Mouse (Mus musculus) thymus, postnatal 10 days (tissue): ENCODE measurements at regions not wholly inside any gene's neighbourhood (a gene's known extent, or its start where the extent isn't known, plus 50 kb on each side); places are given as distances from the start of the nearest gene placed in this dataset.

ENCODE experiments used
- DNase-seq, 2 experiments: peaks; one replicate each; pipeline ENCODE4 v3.0.0; 2021; ENCODE audit warnings: low spot score in 2 of 2

GRCm38 (mm10) chr8:75353786-75354185, 52.6 kb downstream of the Gm10358 start:
- DNase-seq: no peak

DNA sequence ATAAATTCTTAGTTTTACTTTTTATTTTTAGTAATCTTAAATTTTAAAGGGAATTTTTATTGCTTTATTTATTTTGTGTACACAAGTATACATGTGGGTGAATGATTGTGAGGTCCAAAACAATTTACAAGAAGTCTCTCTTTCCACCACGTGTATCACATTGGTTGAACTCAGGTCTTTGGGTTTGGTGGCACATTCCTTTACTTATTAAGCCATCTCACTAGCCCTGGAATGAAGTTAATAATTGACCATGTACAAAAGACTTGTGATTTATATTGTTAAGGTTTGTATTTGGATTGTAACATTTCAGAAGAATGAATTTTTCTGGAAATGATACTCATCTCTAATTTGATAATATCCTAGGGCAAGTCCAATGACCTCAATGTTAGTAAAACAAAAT, 56.2 kb downstream of the Gm10358 start:
- no peak for DNase-seq

DNA sequence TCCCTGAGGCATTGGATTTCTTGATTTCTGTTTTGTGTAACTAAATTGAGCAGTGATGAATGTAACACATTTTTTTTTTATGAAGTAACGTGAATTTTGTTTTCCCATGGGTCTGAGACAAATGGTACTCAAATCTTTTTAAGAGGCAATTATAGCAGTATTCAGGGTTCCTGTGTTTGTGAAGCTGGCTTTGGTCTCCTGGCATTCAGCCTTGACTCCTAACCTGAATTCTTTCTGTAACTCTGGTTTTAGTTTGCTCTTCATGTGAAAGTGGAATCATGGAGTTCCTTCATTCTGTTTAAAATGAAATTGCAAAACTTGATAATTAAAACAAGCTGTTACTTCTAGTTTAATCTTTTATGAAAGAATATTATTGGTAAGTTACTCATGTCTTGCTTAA, 58.3 kb downstream of the Gm10358 start:
- no peak for DNase-seq

DNA sequence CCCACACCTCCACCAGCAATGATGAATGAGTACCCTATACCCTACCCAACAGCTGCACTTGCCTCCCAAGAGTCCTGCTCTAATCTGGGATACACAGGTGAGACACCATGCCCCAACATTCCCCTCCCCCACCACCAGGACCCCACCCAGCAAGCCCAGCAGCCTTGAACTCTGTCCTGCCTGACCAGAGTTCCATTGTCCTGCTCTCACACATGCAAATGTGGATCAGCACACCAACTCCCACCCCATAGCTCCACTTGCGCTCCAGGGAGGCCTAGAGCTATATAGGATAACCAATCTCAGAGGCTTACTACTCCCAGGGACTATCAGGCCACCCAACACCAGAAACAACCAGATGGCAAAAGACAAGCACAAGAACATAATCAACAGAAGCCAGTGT, 85.8 kb downstream of the Gm10358 start:
- DNase-seq: no peak

DNA sequence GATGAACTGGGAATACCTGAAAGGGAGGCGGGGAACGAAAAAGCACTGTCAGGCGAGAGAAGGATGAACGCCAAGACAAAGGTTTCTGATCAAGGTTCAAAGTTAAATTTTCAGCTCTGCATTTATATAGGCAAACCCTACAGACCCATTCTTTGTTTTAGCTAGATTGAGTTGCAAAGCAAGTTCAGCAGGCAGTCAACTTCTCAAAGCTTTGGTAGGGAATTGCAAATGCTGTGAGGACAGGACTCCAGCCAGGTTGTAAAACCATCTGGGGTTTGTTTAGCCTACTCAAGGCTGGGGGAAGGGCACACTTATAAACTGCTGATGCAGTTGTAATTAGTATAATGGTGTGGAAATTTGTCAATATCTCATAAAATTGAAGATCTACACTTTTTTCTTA, 87.9 kb downstream of the Gm10358 start:
- no peak for DNase-seq

GRCm38 (mm10) chr8:75315886-75316285, 90.5 kb downstream of the Gm10358 start:
- DNase-seq: peak in 1 of 2 experiments; percentile 6

DNA sequence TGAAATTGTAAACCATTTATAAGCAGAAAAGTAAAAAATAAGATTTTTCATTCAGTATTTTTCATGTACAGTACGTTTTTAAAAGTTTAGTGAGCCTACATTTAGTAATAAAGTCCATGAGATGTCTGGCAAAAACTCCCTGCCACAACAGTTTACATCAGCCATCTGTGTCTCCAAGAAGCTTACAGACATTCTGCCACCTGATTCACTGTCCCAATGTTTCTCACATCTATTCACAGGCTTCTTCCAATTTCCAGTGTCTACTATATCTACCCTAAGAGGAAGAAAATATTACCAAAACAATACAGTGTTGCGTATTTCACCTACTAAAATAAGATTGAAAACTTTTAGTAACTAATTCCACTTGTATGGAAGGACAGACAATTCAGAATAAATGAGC, 95.7 kb downstream of the Rasd2 start:
- no peak for DNase-seq

DNA sequence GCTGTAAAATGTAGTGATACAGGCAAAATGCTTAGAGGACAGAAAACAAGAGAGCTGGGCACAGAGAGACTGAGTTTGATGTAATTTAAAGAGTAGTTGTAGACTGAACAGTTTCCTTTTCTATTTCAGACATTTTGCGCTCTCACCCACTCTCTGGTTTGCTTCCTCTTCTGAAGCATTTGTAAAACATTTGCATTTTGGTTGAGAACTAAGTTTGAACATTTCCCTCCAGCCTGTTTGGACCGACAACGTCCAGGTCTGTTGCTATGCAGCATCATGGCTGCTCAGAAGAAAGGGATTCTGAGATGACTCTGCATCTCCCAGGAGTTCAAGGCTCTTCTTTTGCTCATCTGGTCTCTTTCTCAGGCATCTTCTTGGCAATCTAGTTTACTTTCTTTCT, 78.2 kb downstream of the Rasd2 start:
- DNase-seq: no peak

DNA sequence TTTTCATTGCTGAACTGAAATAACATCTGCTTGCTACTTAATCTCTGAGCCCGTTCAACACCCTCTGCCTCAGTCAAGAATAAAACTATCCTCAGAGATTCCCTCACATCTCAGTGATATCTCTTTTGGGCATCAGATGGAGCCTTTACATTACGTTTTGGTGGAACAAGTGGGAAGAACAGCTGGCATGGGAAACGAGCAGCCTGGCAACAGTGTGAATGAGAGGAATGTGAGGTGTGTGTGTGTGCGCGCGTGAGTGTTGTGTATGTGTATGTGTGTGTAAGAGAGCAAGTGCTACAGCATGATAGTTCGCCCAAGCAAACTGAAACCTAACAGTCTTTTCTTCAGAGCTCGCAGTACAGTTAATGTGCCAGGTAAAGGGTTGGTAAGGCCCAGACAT, 76.2 kb downstream of the Rasd2 start:
- no peak for DNase-seq
